Mouse (Mus musculus): Measurements from ENCODE around the gene Plekha7. TPM values are rescaled to one million over a fixed set of nuclear protein-coding genes. Genes with fewer than 3 reads are reported as not detected.

The Plekha7 gene
- total and polyA plus RNA-seq, 2 experiments from 2014 or later: 5.4 to 17.0 TPM

DNA sequence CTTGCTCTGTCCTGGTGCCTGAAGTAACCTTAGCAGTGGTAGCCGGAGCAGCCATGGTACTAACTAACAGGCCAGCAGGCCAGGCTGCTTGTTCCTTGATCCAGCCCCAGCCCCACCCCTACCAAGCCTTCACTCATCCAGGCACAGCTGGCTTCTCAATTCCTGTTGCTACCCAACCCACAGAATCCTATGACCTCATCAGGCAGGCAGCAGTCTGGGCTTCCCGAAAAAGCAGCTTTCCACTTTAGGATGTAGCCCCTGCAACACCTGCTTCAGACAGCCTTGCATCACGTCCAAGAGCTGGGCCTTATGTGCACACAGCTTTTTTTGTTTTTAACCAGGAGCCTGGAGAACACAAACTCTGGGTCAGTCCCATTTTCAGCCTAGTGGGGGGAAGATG is 117.0 kb downstream of the Plekha7 start:
- DNase-seq (peak; percentile 27), ATAC-seq (peak; percentile 73)
- peaks cover 6% of the 10 kb centered on the region; the same call in 1 of the 2 replicates for H3K4me1 ChIP-seq (ENCODE audit: insufficient read depth)
- H3K9ac ChIP-seq: no peak overlapping the region
- no peaks in the 10 kb centered on the region for H3K36me3 ChIP-seq (ENCODE audit: insufficient read depth)
- no peak for TF ChIP-seq CTCF (IDR thresholded peaks at IDR 0.05; ENCODE audit: low read depth)
- H3K9me3 ChIP-seq (ENCODE audit: low read length): no peaks in the 10 kb centered on the region
- H3K27me3 ChIP-seq (ENCODE audit: insufficient read depth, low read length): no peaks in the 10 kb centered on the region
- no peak overlapping the region for H3K4me3 ChIP-seq (ENCODE audit: low read depth, low read length)
- H3K27ac ChIP-seq (ENCODE audit: low read depth, low read length): no peak overlapping the region
- H3K4me2 ChIP-seq (ENCODE audit: low read depth): no peak overlapping the region
- 14% methylated on average over 3 of the region's 3 CpGs for WGBS

DNA sequence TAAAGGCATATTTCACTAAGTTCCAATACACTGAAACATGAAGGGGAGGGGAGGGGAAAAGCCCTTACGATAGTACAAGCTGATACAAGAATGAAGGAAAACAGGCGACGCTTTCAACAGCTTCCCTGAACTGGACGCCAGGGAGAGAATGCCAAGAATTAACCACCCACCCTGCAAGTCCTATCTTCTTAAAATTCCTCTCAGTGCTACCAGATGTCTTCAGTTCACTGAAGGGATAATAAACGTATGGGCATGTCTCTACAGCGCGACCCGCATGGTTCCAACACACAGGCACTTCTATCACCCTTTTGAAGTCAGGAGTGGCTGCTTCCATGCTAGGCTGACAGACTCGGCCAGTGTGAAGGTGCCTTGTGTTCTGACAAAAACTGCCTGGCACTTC is 118.5 kb downstream of the Plekha7 start:
- TF ChIP-seq CTCF (IDR thresholded peaks at IDR 0.05; ENCODE audit: low read depth): no peak
- no peak overlapping the region for H3K27ac ChIP-seq (ENCODE audit: low read depth, low read length)
- H3K9ac ChIP-seq: no peak overlapping the region
- H3K9me3 ChIP-seq (ENCODE audit: low read length): no peaks in the 10 kb centered on the region
- no peaks in the 10 kb centered on the region for H3K36me3 ChIP-seq (ENCODE audit: insufficient read depth)
- whole genome bisulfite sequencing: 26% methylated on average over 9 of the region's 9 CpGs
- H3K4me1 ChIP-seq (ENCODE audit: insufficient read depth): peaks cover 11% of the 10 kb centered on the region; the same call in 1 of the 2 replicates
- DNase-seq (no peak), ATAC-seq (no peak; the same call in 1 of the 2 replicates)
- no peaks in the 10 kb centered on the region for H3K27me3 ChIP-seq (ENCODE audit: insufficient read depth, low read length)
- no peak overlapping the region for H3K4me2 ChIP-seq (ENCODE audit: low read depth)
- H3K4me3 ChIP-seq (ENCODE audit: low read depth, low read length): no peak overlapping the region

DNA sequence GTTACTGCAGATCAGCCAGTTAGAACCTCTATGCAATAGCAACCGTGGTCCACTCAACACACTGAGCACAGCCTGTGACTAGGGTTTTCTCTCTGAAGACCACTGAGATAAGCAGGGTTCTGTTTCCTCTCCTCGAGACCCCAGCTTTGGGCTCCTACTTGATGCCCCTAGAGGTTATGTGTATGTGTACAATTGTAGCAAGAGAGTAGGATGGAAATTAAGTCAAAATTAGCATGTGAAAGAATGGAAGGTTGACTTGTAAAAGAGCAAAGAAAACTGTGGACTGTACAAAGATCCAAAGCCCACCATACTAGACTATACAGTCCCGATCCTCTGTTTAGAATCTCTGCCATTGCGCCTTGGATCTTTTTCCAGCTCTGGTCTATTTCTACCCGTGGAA is 119.8 kb downstream of the Plekha7 start:
- H3K4me3 ChIP-seq (ENCODE audit: low read depth, low read length): no peak overlapping the region
- no peak overlapping the region for H3K9ac ChIP-seq
- H3K4me1 ChIP-seq (ENCODE audit: insufficient read depth): peaks cover 18% of the 10 kb centered on the region; the same call in 1 of the 2 replicates
- no peaks in the 10 kb centered on the region for H3K9me3 ChIP-seq (ENCODE audit: low read length)
- 88% methylated on average over 5 of the region's 5 CpGs for WGBS
- no peak overlapping the region for H3K27ac ChIP-seq (ENCODE audit: low read depth, low read length)
- H3K36me3 ChIP-seq (ENCODE audit: insufficient read depth): no peaks in the 10 kb centered on the region
- TF ChIP-seq CTCF (IDR thresholded peaks at IDR 0.05; ENCODE audit: low read depth): no peak
- H3K27me3 ChIP-seq (ENCODE audit: insufficient read depth, low read length): no peaks in the 10 kb centered on the region
- DNase-seq (no peak), ATAC-seq (no peak)
- H3K4me2 ChIP-seq (ENCODE audit: low read depth): no peak overlapping the region

DNA sequence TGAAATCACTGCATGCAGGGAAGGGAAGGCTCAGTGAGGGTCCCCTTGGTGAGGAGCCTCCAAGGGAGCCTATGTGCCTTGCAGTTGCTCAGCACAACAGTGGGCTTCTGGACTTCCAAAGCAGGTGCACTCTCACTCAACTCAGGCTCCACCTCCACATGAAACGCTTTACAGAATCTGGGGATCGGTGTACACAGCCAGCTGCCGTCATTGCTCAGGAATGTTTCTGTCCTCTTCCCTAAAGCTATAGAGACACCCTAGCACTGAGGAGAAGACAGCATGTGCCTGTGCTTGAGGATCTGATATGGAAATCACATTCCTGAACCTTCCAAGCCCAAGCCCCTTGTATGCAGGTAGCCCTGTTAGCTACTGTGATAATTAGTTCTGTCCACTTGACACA is 120.7 kb downstream of the Plekha7 start:
- TF ChIP-seq CTCF (IDR thresholded peaks at IDR 0.05; ENCODE audit: low read depth): no peak
- Histone ChIP-seq H3K4me1 (ENCODE audit: insufficient read depth) (peaks cover 18% of the 10 kb centered on the region; the same call in 1 of the 2 replicates), H3K9ac (no peak overlapping the region), H3K4me2 (ENCODE audit: low read depth) (no peak overlapping the region), H3K4me3 (ENCODE audit: low read depth, low read length) (no peak overlapping the region), H3K27me3 (ENCODE audit: insufficient read depth, low read length) (no peaks in the 10 kb centered on the region), H3K36me3 (ENCODE audit: insufficient read depth) (no peaks in the 10 kb centered on the region), H3K27ac (ENCODE audit: low read depth, low read length) (no peak overlapping the region), H3K9me3 (ENCODE audit: low read length) (no peaks in the 10 kb centered on the region)
- ATAC-seq (no peak), DNase-seq (no peak)
- WGBS: 80% methylated on average over 3 of the region's 3 CpGs

DNA sequence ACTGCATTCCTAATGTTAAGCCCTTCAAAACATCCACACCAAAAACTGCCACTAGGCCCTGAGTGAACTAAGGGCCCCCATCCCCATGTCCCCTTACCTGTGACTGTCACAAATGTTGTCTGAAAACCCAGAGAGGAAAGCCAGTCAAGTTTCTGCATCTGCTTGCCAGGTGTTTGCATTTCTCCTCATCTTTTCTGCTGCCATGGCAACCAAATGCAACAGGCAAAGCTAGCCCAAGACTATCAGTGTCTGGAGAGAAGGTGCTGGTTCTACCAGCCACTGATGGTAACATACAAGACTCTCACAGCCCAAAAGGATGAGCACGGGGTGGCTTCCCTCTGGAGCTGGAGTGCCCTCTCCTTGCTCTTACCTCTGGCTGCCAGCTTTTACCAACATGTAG is 121.3 kb downstream of the Plekha7 start:
- TF ChIP-seq CTCF (IDR thresholded peaks at IDR 0.05; ENCODE audit: low read depth): no peak
- Histone ChIP-seq H3K27me3 (ENCODE audit: insufficient read depth, low read length) (no peaks in the 10 kb centered on the region), H3K4me3 (ENCODE audit: low read depth, low read length) (no peak overlapping the region), H3K27ac (ENCODE audit: low read depth, low read length) (no peak overlapping the region; the same call in 1 of the 2 replicates), H3K9me3 (ENCODE audit: low read length) (no peaks in the 10 kb centered on the region), H3K36me3 (ENCODE audit: insufficient read depth) (no peaks in the 10 kb centered on the region), H3K4me2 (ENCODE audit: low read depth) (no peak overlapping the region), H3K4me1 (ENCODE audit: insufficient read depth) (peaks cover 18% of the 10 kb centered on the region; the same call in 1 of the 2 replicates), H3K9ac (no peak overlapping the region)
- 79% methylated on average over 1 of the region's 1 CpGs for WGBS
- DNase-seq (peak; percentile 54), ATAC-seq (peak; percentile 30; the same call in 1 of the 2 replicates)

DNA sequence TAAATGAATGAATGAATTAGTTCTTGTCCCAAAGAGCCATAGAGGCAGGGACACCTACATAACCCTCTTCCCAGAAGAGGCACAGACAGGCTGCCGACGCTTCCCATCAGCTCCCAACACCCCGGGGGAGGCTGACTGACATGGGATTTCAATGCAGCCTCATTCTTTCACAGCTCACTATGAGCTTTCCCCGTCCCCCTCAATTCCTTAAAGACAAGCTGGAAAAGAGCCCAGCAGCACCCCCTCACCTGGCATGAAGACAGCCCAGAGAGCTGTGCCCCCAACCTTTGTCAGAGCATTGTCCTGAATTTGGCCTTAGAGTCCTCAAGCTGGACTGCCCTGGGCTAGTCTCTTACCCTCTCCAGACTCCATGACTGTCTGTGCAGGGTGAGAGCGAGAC is 122.0 kb downstream of the Plekha7 start:
- Histone ChIP-seq H3K36me3 (ENCODE audit: insufficient read depth) (no peaks in the 10 kb centered on the region), H3K27me3 (ENCODE audit: insufficient read depth, low read length) (no peaks in the 10 kb centered on the region), H3K4me3 (ENCODE audit: low read depth, low read length) (no peak overlapping the region), H3K9me3 (ENCODE audit: low read length) (no peaks in the 10 kb centered on the region), H3K27ac (ENCODE audit: low read depth, low read length) (no peak overlapping the region), H3K9ac (no peak overlapping the region; the same call in 1 of the 2 replicates), H3K4me1 (ENCODE audit: insufficient read depth) (peaks cover 18% of the 10 kb centered on the region; the same call in 1 of the 2 replicates), H3K4me2 (ENCODE audit: low read depth) (no peak overlapping the region)
- ATAC-seq (no peak), DNase-seq (no peak)
- TF ChIP-seq CTCF (IDR thresholded peaks at IDR 0.05; ENCODE audit: low read depth): no peak
- 28% methylated on average over 5 of the region's 5 CpGs for WGBS

DNA sequence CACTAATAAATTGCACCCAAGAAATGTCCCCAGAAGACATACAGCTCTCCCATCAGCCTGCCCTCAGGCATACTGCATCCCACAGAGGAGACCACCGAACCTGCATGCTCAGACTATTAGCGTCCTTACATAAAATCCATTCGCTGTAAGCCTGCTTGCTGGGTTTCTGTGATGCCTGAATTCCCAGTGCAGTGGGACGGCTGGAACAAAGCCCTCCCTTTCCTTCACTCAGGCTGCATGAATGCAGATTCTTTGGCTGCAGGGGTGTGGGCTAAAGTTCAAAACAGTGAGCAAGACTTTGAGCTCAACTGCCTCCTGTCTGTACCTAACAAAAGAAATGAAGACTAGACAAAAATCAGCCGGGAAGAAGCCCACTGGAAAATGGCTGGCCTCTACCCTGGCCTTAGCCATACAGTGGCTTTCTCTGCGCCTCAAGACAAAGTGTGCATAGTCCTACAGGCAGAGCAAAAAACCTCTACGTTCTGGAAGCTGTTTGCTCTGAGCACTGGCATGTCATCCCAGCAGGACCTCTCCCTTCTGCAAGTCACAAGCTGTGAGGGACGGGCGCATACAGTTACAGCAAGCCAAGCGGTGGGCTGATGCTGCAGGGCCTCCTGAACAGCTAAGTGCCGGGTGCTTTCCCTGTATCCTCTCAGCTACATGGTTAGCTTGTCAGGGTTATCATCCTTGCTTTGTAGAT is 123.7 kb downstream of the Plekha7 start:
- TF ChIP-seq CTCF (IDR thresholded peaks at IDR 0.05; ENCODE audit: low read depth): no peak
- DNase-seq (no peak), ATAC-seq (peak; percentile 26; the same call in 1 of the 2 replicates)
- Histone ChIP-seq H3K9ac (no peak overlapping the region), H3K36me3 (ENCODE audit: insufficient read depth) (no peaks in the 10 kb centered on the region), H3K4me3 (ENCODE audit: low read depth, low read length) (no peak overlapping the region), H3K27me3 (ENCODE audit: insufficient read depth, low read length) (no peaks in the 10 kb centered on the region), H3K9me3 (ENCODE audit: low read length) (no peaks in the 10 kb centered on the region), H3K4me2 (ENCODE audit: low read depth) (no peak overlapping the region), H3K4me1 (ENCODE audit: insufficient read depth) (peaks cover 18% of the 10 kb centered on the region; the same call in 1 of the 2 replicates), H3K27ac (ENCODE audit: low read depth, low read length) (no peak overlapping the region)
- WGBS: 13% methylated on average over 11 of the region's 11 CpGs
